Mouse (Mus musculus) lung, embryonic 14.5 days (tissue): ENCODE measurements around the gene BC053393. TPM values are rescaled to one million over a fixed set of nuclear protein-coding genes. Genes with fewer than 3 reads are reported as not detected.

Experiments
- ATAC-seq: fragments of 200-750 bp; cut with Nextera tagmentation; 2 replicates; pipeline ENCODE4 v1.8.0; 2017; ENCODE audit warnings: mild to moderate bottlenecking, moderate TSS enrichment, moderate library complexity; ENCODE audit not compliant: insufficient read depth
- DNase-seq: peaks from one replicate; pipeline ENCODE4 v3.0.0-alpha.2; 2015
- H3K27ac ChIP-seq: fragments of 300-500 bp; sonication (generic); 2 replicates; pipeline ENCODE4 v1.5.1; 2014; ENCODE audit warnings: low read depth, mild to moderate bottlenecking, moderate library complexity
- H3K27me3 ChIP-seq: fragments of 300-500 bp; sonication (generic); 2 replicates; pipeline ENCODE4 v1.6.1; 2014; ENCODE audit warnings: low read length, control low read depth; ENCODE audit not compliant: insufficient read depth
- H3K36me3 ChIP-seq: fragments of 300-500 bp; sonication (generic); 2 replicates; pipeline ENCODE4 v1.6.1; 2014; ENCODE audit warnings: control low read depth; ENCODE audit not compliant: insufficient read depth
- H3K4me1 ChIP-seq: fragments of 300-500 bp; sonication (generic); 2 replicates; pipeline ENCODE4 v1.6.1; 2014; ENCODE audit warnings: antibody characterized with exemption, control low read depth; ENCODE audit not compliant: insufficient read depth
- H3K4me2 ChIP-seq: fragments of 300-500 bp; sonication (generic); 2 replicates; pipeline ENCODE4 v1.6.1; 2014; ENCODE audit warnings: mild to moderate bottlenecking
- H3K4me3 ChIP-seq: fragments of 300-500 bp; sonication (generic); 2 replicates; pipeline ENCODE4 v1.5.1; 2014; ENCODE audit warnings: low read depth, low read length
- H3K9ac ChIP-seq: fragments of 300-500 bp; sonication (generic); 2 replicates; pipeline ENCODE4 v1.6.1; 2014
- H3K9me3 ChIP-seq: fragments of 300-500 bp; sonication (generic); 2 replicates; pipeline ENCODE4 v1.6.1; 2016; ENCODE audit warnings: low read depth, low read length, control low read depth
- CTCF ChIP-seq: IDR thresholded peaks from 2 replicates; pipeline ENCODE4 v1.5.1; 2016; ENCODE audit warnings: antibody characterized with exemption, low read depth
- WGBS: fragments of 180-500 bp; shearing (Covaris S2); extraction: QIAGEN DNeasy Blood & Tissue Kit; methylation state at CpG from one replicate; pipeline ENCODE4 v1.1.7; 2014; 5-methylcytosine and 5-hydroxymethylcytosine counted together
- polyA plus RNA-seq: library from polyadenylated mRNA; unstranded; fragments of >200 nt; fragmentation: Nextera tagmentation; extraction: Ambion mirVana; gene quantifications from 2 replicates; pipeline ENCODE4 v1.2.1, GENCODE M21; 2014

The BC053393 gene
- not detected in 2 replicates for polyA plus RNA-seq

DNA sequence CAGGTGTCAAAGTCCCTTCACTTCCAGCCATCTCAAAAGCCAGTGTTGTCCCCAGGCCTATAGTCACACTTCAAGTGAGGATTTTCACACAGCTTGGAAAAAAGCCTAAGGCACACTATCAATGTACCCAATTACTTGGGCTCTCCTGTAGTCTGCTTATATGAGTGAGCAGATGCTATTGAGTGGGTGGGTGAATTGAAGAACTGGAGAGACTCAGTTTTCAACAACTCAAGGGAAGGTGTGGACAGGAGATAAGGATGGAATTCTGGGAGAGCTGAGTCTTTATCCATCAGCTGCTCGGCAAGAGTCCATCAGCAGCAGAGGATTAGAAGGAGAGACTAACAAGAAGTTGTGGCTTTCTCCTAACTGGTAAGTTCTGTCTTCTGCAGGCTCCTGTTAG lies at the start of gene BC053393:
BC053393 (plus strand) TSS at position 210 of the 400 bp plus-strand sequence.
- H3K4me1 ChIP-seq = no peaks in the 10 kb centered on the region
- 58% methylated on average over 1 of the region's 1 CpGs for whole genome bisulfite sequencing

DNA sequence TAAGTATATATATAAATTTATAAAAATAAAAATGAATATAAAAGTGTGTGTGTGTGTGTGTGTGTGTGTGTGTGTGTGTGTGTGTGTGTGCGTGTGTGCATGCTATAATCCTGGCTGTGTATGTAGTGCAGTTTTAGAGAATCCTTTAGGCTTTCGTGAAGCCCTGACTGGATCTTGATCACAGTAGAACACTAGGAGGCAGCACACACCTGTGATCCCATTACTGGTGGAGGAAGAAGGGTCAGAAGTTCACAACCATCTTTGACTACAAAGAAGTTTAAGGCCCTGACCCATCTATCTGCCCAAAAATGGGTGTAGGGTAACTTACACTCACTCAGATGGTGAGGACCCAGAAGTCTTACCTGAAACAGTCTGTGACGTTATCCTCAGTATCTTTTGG lies 48.6 kb upstream of the BC053393 start:
- no peak overlapping the region for H3K9ac ChIP-seq
- H3K27ac ChIP-seq = no peak overlapping the region
- no peaks in the 10 kb centered on the region for H3K4me1 ChIP-seq
- ATAC-seq (no peak), DNase-seq (no peak)
- TF ChIP-seq CTCF = 0 out of 2 replicates have a peak, but pooled peaks have one; percentile 24
- H3K27me3 ChIP-seq = no peaks in the 10 kb centered on the region
- 81% methylated on average over 3 of the region's 3 CpGs for WGBS
- no peak overlapping the region for H3K4me3 ChIP-seq
- H3K9me3 ChIP-seq = no peaks in the 10 kb centered on the region
- H3K4me2 ChIP-seq = no peak overlapping the region
- H3K36me3 ChIP-seq = no peaks in the 10 kb centered on the region

More for the DNA sequence above, at the start of gene BC053393:
- Histone ChIP-seq H3K27ac (no peak within 1 kb of the TSS), H3K36me3 (no peaks in the 10 kb centered on the region), H3K4me3 (no peak within 1 kb of the TSS), H3K9me3 (no peaks in the 10 kb centered on the region), H3K9ac (no peak within 1 kb of the TSS), H3K27me3 (no peaks in the 10 kb centered on the region), H3K4me2 (no peak within 1 kb of the TSS)
- no peak for TF ChIP-seq CTCF
- no peak for ATAC-seq
- DNase-seq = no peak

DNA sequence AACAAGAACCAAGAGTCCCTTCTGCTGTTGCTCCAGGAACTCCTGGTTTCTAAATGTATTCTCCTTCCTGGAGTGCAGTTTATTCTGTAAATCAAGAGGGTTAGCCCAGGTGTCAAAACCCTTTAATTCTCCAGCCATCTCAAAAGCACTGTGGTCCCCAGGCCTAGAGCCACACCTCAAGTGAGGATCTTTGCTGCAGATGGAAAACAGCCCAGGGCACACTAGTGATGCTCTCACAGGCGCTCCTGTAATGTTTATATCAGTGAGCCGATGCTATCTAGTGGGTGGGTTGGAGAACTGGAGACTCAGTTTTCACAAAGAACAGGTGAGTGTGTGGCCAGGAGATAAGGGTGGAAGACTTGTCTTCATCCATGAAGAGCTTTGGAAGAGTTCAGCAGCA lies 47.4 kb upstream of the BC053393 start, which contains the start of gene Gm12169:
Gm12169 (plus strand) TSS at position 301 of the 400 bp plus-strand sequence.
- no peaks in the 10 kb centered on the region for H3K4me1 ChIP-seq
- no peaks in the 10 kb centered on the region for H3K27me3 ChIP-seq
- DNase-seq (no peak), ATAC-seq (no peak)
- WGBS = 72% methylated on average over 2 of the region's 2 CpGs
- H3K9ac ChIP-seq = no peak within 1 kb of the TSS
- no peaks in the 10 kb centered on the region for H3K36me3 ChIP-seq
- H3K9me3 ChIP-seq = no peaks in the 10 kb centered on the region
- no peak for TF ChIP-seq CTCF
- no peak within 1 kb of the TSS for H3K4me2 ChIP-seq
- no peak within 1 kb of the TSS for H3K27ac ChIP-seq
- no peak within 1 kb of the TSS for H3K4me3 ChIP-seq

DNA sequence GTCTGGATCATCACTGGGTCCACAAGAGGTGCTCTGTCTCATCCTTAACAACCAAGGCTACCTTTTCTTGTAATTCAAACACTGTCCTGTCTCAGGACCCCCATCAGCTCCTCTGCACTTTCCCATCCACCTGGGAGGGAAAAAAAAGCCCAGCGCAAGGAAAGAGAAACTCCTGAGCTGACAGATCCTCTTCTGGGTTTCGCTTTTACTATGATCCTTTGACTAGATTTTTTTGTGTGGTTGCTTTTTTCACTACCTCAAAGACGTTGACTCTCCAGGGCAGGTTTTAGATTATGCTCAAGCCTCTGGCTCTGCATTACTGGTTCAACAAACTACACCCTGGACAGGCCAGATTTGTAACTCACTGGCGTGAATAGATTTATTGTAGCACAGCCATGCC lies 41.2 kb upstream of the BC053393 start:
- no peaks in the 10 kb centered on the region for H3K27me3 ChIP-seq
- 55% methylated on average over 4 of the region's 4 CpGs for WGBS
- no peaks in the 10 kb centered on the region for H3K9me3 ChIP-seq
- TF ChIP-seq CTCF = no peak
- H3K4me2 ChIP-seq = no peak overlapping the region
- no peaks in the 10 kb centered on the region for H3K36me3 ChIP-seq
- no peak for ATAC-seq
- no peak overlapping the region for H3K27ac ChIP-seq
- H3K9ac ChIP-seq = no peak overlapping the region
- H3K4me1 ChIP-seq = no peaks in the 10 kb centered on the region
- H3K4me3 ChIP-seq = no peak overlapping the region
- DNase-seq = peak; percentile 2

DNA sequence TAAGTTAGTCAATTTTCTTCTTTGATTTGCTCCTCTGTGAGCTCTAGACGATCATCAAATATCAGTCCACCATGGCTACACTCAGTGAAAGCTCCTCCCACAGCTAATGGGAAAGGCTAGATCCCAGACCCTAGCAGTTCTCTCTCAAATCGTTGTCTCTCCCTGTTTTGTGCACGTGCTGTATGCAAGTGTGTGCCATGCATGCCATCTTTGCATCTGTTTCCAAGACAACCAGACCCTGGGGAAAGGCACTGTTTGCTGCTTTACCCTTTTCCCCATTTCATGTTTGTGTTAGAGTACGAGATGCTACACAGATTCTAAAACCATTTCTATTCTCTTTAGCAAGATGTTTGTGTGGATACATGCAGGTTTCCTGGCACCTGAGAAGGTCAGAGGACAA lies 34.4 kb upstream of the BC053393 start:
- ATAC-seq = no peak
- no peaks in the 10 kb centered on the region for H3K36me3 ChIP-seq
- H3K9me3 ChIP-seq = no peaks in the 10 kb centered on the region
- DNase-seq = no peak
- WGBS = 73% methylated on average over 4 of the region's 4 CpGs
- H3K4me3 ChIP-seq = no peak overlapping the region
- H3K9ac ChIP-seq = no peak overlapping the region
- H3K27ac ChIP-seq = no peak overlapping the region
- H3K4me1 ChIP-seq = no peaks in the 10 kb centered on the region
- no peak overlapping the region for H3K4me2 ChIP-seq
- TF ChIP-seq CTCF = no peak
- H3K27me3 ChIP-seq = no peaks in the 10 kb centered on the region

DNA sequence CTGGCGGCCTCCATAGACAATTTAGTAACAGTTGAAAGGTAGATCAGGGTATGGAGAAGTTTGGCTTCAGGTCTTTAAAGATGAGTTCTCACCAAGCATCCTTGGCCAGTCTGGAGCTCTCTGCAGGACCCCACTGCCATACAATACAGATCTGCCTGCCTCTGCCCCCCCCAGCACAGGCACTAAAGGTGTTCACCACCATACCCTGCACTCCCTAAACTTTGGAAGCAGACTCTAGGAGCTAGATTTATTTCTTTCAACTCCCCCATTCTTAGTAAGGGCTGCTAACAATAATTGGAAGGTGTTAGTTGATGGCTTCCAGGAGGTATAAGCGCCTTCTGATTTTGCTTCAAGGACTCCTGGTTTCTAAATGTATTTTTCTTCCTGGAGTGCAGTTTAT lies 27.8 kb upstream of the BC053393 start:
- Histone ChIP-seq H3K9me3 (no peaks in the 10 kb centered on the region), H3K9ac (no peak overlapping the region), H3K27ac (no peak overlapping the region), H3K27me3 (no peaks in the 10 kb centered on the region), H3K36me3 (no peaks in the 10 kb centered on the region), H3K4me1 (no peaks in the 10 kb centered on the region), H3K4me2 (no peak overlapping the region), H3K4me3 (no peak overlapping the region)
- ATAC-seq (no peak), DNase-seq (peak; percentile 9)
- no peak for TF ChIP-seq CTCF
- 72% methylated on average over 2 of the region's 2 CpGs for WGBS

DNA sequence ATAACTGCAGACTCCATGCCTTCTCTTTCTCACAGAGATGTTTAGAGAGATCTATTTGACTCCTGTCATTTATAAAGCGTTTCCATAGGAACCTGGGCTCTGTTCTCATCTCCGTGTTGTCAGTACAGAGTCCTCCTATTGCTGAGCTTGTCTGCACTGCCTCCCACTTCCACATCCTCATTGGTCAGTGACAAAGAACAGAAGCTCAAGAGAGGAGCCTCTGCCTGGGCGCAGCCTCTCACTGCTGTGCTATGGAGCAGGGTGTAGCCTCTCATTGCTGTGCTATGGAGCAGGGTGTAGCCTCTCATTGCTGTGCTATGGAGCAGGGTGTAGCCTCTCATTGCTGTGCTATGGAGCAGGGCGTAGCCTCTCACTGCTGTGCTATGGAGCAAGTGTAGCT lies 21.6 kb upstream of the BC053393 start:
- no peak for DNase-seq
- Histone ChIP-seq H3K9me3 (no peaks in the 10 kb centered on the region), H3K27ac (no peak overlapping the region), H3K9ac (no peak overlapping the region), H3K27me3 (no peaks in the 10 kb centered on the region), H3K36me3 (no peaks in the 10 kb centered on the region), H3K4me1 (no peaks in the 10 kb centered on the region), H3K4me3 (no peak overlapping the region), H3K4me2 (no peak overlapping the region)
- no peak for ATAC-seq
- TF ChIP-seq CTCF = no peak
- WGBS = 76% methylated on average over 4 of the region's 4 CpGs

DNA sequence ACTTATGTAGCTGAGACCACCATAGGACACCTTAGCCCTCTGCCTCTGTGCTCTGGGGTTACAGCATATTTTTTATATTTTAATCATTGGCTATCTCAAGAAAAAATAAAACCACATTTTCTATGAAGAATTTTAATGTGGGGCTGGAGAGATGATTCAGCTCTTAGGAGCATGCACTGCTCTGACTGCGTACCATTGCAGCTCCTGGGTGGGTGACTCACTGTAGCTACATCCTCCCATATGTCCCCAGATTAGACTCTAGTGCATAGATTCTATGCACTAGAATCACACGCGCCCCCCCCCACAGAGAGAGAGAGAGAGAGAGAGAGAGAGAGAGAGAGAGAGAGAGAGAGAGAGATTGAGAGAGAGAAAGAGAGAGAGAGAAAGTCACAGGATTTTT lies 18.6 kb upstream of the BC053393 start:
- H3K27me3 ChIP-seq = no peaks in the 10 kb centered on the region
- H3K4me2 ChIP-seq = no peak overlapping the region
- no peak for TF ChIP-seq CTCF
- no peaks in the 10 kb centered on the region for H3K4me1 ChIP-seq
- no peak overlapping the region for H3K9ac ChIP-seq
- ATAC-seq = no peak
- no peak overlapping the region for H3K27ac ChIP-seq
- H3K9me3 ChIP-seq = no peaks in the 10 kb centered on the region
- DNase-seq = no peak
- WGBS = 82% methylated on average over 3 of the region's 3 CpGs
- no peaks in the 10 kb centered on the region for H3K36me3 ChIP-seq
- H3K4me3 ChIP-seq = no peak overlapping the region
